Mouse (Mus musculus) thymus, adult 2 months (tissue): ENCODE data around the gene E2f1. TPM values are rescaled to one million over a fixed set of nuclear protein-coding genes. Genes with fewer than 3 reads are reported as not detected.

Experiments used
- DNase-seq: peaks from one replicate; pipeline ENCODE4 v3.0.0; 2021
- H3K27ac ChIP-seq: fragments of 200-500 bp; 2 replicates; pipeline ENCODE4 v1.5.1; 2012; ENCODE audit warnings: low read length, control low read depth; ENCODE audit not compliant: control insufficient read depth, insufficient read depth
- H3K27me3 ChIP-seq: fragments of 200-500 bp; 2 replicates; pipeline ENCODE4 v1.6.1; 2012; ENCODE audit warnings: mild to moderate bottlenecking, low read length, moderate library complexity, mixed read lengths; ENCODE audit not compliant: control insufficient read depth, insufficient read depth
- H3K36me3 ChIP-seq: fragments of 200-500 bp; 2 replicates; pipeline ENCODE4 v1.6.1; 2012; ENCODE audit warnings: mild to moderate bottlenecking, low read length, moderate library complexity; ENCODE audit not compliant: control insufficient read depth, insufficient read depth
- H3K4me1 ChIP-seq: fragments of 200-500 bp; replicated peaks from 2 replicates; pipeline ENCODE4 v1.6.1; 2012; ENCODE audit warnings: low read length; ENCODE audit not compliant: control insufficient read depth, insufficient read depth
- H3K4me3 ChIP-seq: fragments of 200-500 bp; 2 replicates; pipeline ENCODE4 v1.5.1; 2012; ENCODE audit warnings: mild to moderate bottlenecking, low read length, control low read depth, moderate library complexity; ENCODE audit not compliant: control insufficient read depth, insufficient read depth
- CTCF ChIP-seq: fragments of 200-500 bp; IDR thresholded peaks from 2 replicates; pipeline ENCODE4 v1.5.1; 2012; ENCODE audit warnings: mild to moderate bottlenecking, control low read depth, low read length, moderate library complexity, borderline replicate concordance; ENCODE audit not compliant: control insufficient read depth, poor library complexity, insufficient read depth; ENCODE audit errors: extremely low read depth
- POLR2A ChIP-seq: fragments of 200-500 bp; IDR thresholded peaks from 2 replicates; pipeline ENCODE4 v1.6.1; 2012; ENCODE audit warnings: mild to moderate bottlenecking, low read length, control low read depth, moderate library complexity; ENCODE audit not compliant: control insufficient read depth, poor library complexity, insufficient read depth; ENCODE audit errors: extremely low read depth
- WGBS: fragments of 180-500 bp; shearing (Covaris S2); methylation state at CpG from one replicate; pipeline ENCODE4 v1.1.7; 2018; 5-methylcytosine and 5-hydroxymethylcytosine counted together
- polyA plus RNA-seq: library from polyadenylated mRNA; depleted of rRNA; stranded (reverse); fragments of >200 nt; gene quantifications from 2 replicates; pipeline ENCODE4 v1.2.3, GENCODE M21; 2012; rRNA removed

E2f1 gene
- polyA plus RNA-seq: 34.0 and 50.3 TPM in 2 replicates

DNA sequence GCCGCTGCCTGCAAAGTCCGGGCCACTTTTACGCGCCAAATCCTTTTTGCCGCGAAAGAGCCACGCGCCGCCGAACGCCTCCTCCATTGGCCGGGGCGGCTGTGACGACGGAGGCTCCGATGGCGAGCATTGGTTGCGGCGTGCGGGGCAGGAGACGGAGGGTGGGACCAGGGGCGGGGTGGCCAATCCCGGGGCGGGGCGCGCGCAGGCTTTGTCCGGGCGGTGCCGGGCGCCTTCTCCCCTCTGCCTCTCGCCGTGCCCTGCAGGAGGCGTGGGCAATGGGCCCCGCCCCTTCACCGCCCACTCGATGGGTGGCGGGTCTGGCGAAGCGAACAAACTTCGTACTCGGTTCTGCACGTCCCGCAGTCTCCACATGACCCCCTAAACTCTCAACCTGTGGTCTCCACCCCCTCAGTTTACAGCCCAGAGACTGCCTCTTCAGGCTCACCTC, at the start of gene E2f1:
E2f1 (minus strand) TSS at position 57 of the 451 bp plus-strand sequence.
- Histone ChIP-seq H3K4me3 (peak within 1 kb of the TSS; percentile 53), H3K27ac (no peak within 1 kb of the TSS), H3K27me3 (no peaks in the 10 kb centered on the region), H3K4me1 (peaks cover 28% of the 10 kb centered on the region), H3K36me3 (no peaks in the 10 kb centered on the region)
- peak; percentile 93 for DNase-seq
- WGBS: under 1% methylated on average over 44 of the region's 44 CpGs
- TF ChIP-seq CTCF: no peak
- 0 out of 2 replicates have a peak, but pooled peaks have one; percentile 36 for TF ChIP-seq POLR2A

- Histone ChIP-seq H3K4me3 (no peak overlapping the region), H3K27ac (peak overlapping the region; percentile 95), H3K4me1 (peaks cover 34% of the 10 kb centered on the region), H3K27me3 (no peaks in the 10 kb centered on the region), H3K36me3 (no peaks in the 10 kb centered on the region)
- peak; percentile 64 for DNase-seq
- TF ChIP-seq POLR2A (no peak), CTCF (no peak)
- WGBS: 10% methylated on average over 3 of the region's 3 CpGs
Observed at GRCm38 (mm10) chr2:154617061-154617460, 47.4 kb upstream of the E2f1 start.

DNA sequence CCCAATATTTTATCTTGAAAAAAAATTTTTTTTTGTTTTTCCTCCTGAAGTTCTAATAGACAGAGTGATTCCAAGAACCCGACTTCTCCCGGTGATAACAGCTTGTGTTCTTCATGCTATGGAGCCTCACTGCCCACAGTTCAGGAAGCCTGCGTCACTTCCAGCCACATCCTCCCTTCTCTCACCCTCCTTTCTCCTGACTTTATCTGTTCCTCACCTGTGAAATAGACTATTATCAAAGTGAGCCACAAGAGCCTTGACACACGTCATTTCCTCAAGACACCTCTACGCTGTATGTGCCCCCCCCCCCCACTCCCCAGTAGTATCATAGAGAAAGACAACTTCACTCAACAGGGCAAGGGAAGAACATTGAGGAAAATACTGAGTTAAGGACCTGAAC, 46.0 kb upstream of the E2f1 start:
- TF ChIP-seq POLR2A: no peak
- no peak for TF ChIP-seq CTCF
- H3K27me3 ChIP-seq: no peaks in the 10 kb centered on the region
- peak overlapping the region; percentile 78 for H3K27ac ChIP-seq
- WGBS: 4% methylated on average over 5 of the region's 5 CpGs
- H3K4me1 ChIP-seq: peaks cover 34% of the 10 kb centered on the region
- peak; percentile 39 for DNase-seq
- H3K4me3 ChIP-seq: no peak overlapping the region
- H3K36me3 ChIP-seq: no peaks in the 10 kb centered on the region

GRCm38 (mm10) chr2:154614841-154615576, 45.3 kb upstream of the E2f1 start:
- no peak for TF ChIP-seq POLR2A
- TF ChIP-seq CTCF: no peak
- Histone ChIP-seq H3K36me3 (no peaks in the 10 kb centered on the region), H3K27ac (peak overlapping the region; percentile 78; the same call in 1 of the 2 replicates), H3K4me3 (no peak overlapping the region), H3K27me3 (no peaks in the 10 kb centered on the region), H3K4me1 (peaks cover 34% of the 10 kb centered on the region)
- 38% methylated on average over 19 of the region's 19 CpGs for WGBS
- DNase-seq: no peak

GRCm38 (mm10) chr2:154613118-154614115, 43.7 kb upstream of the E2f1 start, which contains the start of the genes Zfp341 and 4930519P11Rik:
TSS of gene Zfp341 (plus strand) at chr2:154613297.
TSS of gene 4930519P11Rik (minus strand) at chr2:154613437.
- peaks cover 43% of the 10 kb centered on the region for H3K4me1 ChIP-seq
- H3K27ac ChIP-seq: peak within 1 kb of the TSS; percentile 96
- H3K4me3 ChIP-seq: peak within 1 kb of the TSS; percentile 90
- H3K36me3 ChIP-seq: no peaks in the 10 kb centered on the region
- TF ChIP-seq POLR2A (peak; percentile 98), CTCF (peak; percentile 98)
- WGBS: under 1% methylated on average over 86 of the region's 98 CpGs
- DNase-seq: peak; percentile 91
- no peaks in the 10 kb centered on the region for H3K27me3 ChIP-seq
